Mouse (Mus musculus): ENCODE data around the gene Aknad1.

DNA sequence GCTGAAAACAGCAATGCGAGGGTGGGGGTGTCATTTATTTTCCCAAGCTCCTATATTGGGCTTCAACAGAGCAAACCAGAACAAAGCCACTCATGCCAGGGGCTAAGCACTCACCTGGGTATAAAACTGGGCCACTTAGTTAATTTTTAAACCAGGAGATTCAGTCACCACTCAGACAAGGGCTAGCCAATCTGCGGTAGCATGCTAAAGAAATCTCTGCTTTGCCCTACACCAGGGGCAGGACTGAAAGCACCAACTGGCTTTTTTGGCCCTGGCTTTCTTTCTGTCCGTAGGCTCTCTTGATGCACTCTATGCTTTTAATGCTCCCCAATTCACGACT, 49.0 kb downstream of the Aknad1 start:
- TF ChIP-seq CTCF (IDR thresholded peaks at IDR 0.05; ENCODE audit: insufficient read depth, low read depth, low read length) (no peak), POLR2A (IDR thresholded peaks at IDR 0.05; ENCODE audit: insufficient read depth, low read depth, low read length) (no peak)

All from olfactory bulb, adult 2 months (tissue).